Mouse (Mus musculus): Measurements from ENCODE around the gene Scaf4. TPM values are rescaled to one million over a fixed set of nuclear protein-coding genes. Genes with fewer than 3 reads are reported as not detected.

Scaf4 gene
- 31.3 TPM in 2 replicates for polyA plus RNA-seq (2012; rRNA removed)

DNA sequence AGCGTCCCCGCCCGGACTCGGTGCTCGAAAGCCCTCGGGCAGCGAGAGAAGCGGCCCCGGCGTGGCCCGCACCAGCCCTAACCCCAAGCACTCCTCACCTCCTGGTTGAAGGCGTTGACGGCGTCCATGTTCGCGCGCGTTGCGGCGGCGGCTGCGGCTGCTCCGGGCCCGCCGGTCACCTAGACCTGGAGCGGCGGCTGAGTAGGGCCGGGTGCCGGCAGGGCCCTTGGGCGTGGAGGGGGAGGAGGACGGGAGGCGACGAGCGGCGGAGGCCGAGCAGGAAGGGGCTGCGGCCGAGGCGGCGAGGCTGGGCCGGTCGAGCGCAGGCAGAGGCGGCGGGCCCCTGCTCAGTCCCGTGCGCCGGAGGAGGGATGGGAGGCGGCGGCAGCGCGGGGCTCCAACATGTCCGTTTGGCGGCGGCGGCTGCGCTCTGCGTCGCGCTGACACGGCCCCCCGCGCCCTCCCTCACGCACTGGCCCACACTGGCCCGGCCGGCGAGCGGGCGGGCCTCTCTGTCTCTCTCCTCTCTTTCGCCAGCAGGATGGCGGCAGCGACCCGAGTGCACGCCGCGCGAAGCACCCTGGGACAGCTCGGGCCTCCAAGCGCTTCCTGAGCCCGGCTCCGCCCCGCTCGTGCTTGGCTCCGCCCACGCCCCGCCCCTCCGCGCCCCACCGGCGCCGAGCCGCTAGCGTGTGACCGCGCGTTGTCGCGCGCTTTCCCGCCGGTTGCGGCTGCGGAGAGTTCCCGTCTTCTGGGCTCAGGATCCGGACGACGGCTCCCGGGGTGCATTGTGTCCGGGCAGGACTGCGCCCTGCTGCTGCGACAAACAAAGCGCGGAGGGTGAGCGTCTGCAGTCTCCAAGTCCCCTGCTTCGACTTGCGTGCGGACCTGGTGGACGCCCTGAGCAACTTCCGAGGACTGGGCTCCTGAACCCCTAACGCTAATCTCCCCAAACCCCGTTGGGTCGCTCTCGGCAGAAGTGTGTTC is at the start of gene Scaf4:
Gene Scaf4 (minus strand): TSS at position 599 of the 987 bp plus-strand sequence.
- Histone ChIP-seq H3K4me3 (ENCODE audit: insufficient read depth, low read depth, low read length) (peak within 1 kb of the TSS; percentile 95), H3K4me1 (ENCODE audit: control insufficient read depth, insufficient read depth, low read length) (peaks cover 27% of the 10 kb centered on the region), H3K27ac (ENCODE audit: insufficient read depth, low read depth, low read length) (peak within 1 kb of the TSS; percentile 85), H3K36me3 (ENCODE audit: control insufficient read depth, insufficient read depth, low read length) (no peaks in the 10 kb centered on the region), H3K27me3 (replicated peaks; ENCODE audit: control insufficient read depth, insufficient read depth, low read length) (no peaks in the 10 kb centered on the region)
- under 1% methylated on average over 118 of the region's 123 CpGs for WGBS
- TF ChIP-seq CTCF (conservative IDR thresholded peaks at IDR 0.05; ENCODE audit: insufficient read depth, insufficient read length, low read depth, low read length) (0 out of 2 replicates have a peak, but pooled peaks have one; percentile 15), POLR2A (IDR thresholded peaks at IDR 0.05; ENCODE audit: low read depth, low read length) (peak; percentile 22)
- peak; percentile 97 for DNase-seq

DNA sequence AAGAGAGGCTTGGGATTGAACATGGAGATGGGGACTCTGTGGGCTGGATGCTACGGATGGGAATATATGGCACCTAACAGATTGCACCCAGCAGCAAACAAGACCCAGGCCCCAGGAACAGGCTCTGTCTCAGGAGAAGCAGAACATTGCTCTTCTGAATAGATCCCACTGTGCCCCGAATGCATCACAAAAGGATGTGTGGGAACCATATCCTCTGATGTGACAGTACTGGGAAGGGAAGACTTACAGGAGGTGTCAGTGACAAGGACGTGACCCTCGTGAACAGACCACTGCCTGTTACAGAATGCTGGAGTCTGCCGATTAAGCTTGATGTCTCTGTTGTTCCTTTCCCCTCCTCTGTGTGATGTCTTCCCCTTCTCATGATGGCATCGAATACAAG is 48.2 kb upstream of the Scaf4 start:
- no peak for TF ChIP-seq POLR2A (IDR thresholded peaks at IDR 0.05; ENCODE audit: low read depth, low read length)
- no peak for TF ChIP-seq CTCF (conservative IDR thresholded peaks at IDR 0.05; ENCODE audit: insufficient read depth, insufficient read length, low read depth, low read length)
- Histone ChIP-seq H3K27ac (ENCODE audit: insufficient read depth, low read depth, low read length) (no peak overlapping the region), H3K36me3 (ENCODE audit: control insufficient read depth, insufficient read depth, low read length) (no peaks in the 10 kb centered on the region), H3K27me3 (replicated peaks; ENCODE audit: control insufficient read depth, insufficient read depth, low read length) (no peaks in the 10 kb centered on the region), H3K4me3 (ENCODE audit: insufficient read depth, low read depth, low read length) (no peak overlapping the region), H3K4me1 (ENCODE audit: control insufficient read depth, insufficient read depth, low read length) (no peaks in the 10 kb centered on the region)
- DNase-seq: no peak
- WGBS: 40% methylated on average over 6 of the region's 6 CpGs

DNA sequence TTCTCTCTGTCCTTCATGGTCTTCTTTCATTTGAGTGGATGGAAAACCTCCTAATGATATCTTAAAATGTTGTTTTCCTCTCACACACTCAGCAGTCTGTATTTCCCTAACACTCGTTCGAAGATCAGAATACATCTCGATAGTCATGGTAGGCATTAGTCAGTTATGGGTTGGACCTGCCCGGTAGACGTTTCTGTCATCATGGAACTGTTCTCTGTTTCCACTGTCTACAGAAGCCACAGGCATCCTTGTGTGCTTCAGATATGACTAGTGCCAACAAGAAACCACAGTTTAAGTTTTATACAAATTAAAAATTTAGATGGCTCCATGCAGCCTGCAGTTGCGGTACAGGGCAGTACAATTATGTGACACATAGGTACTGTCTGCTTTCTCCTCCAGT is 46.7 kb upstream of the Scaf4 start:
- H3K27me3 ChIP-seq (replicated peaks; ENCODE audit: control insufficient read depth, insufficient read depth, low read length): no peaks in the 10 kb centered on the region
- no peak overlapping the region for H3K27ac ChIP-seq (ENCODE audit: insufficient read depth, low read depth, low read length)
- H3K36me3 ChIP-seq (ENCODE audit: control insufficient read depth, insufficient read depth, low read length): no peaks in the 10 kb centered on the region
- DNase-seq: no peak
- H3K4me1 ChIP-seq (ENCODE audit: control insufficient read depth, insufficient read depth, low read length): no peaks in the 10 kb centered on the region
- 84% methylated on average over 6 of the region's 6 CpGs for WGBS
- H3K4me3 ChIP-seq (ENCODE audit: insufficient read depth, low read depth, low read length): no peak overlapping the region
- TF ChIP-seq POLR2A (IDR thresholded peaks at IDR 0.05; ENCODE audit: low read depth, low read length) (no peak), CTCF (conservative IDR thresholded peaks at IDR 0.05; ENCODE audit: insufficient read depth, insufficient read length, low read depth, low read length) (no peak)

DNA sequence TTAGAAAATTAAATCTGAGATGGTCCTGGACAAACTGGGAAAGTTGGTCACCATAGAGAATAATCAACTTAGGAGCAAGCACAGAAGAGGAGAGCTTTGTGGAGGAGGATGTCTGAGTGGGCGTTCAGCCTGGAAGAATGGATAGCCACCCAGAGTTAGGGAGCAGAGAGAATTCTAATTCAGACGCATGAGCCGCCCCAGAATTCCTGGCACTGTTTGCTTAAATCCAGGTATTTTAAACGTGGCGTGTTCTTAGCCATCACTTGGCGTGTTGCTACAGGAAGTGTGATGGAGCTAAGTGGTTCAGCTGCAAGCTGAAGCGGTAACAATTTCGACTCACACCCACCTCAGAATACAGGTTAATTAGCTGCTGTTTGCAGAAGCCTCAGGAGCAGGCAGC is 45.2 kb upstream of the Scaf4 start:
- Histone ChIP-seq H3K27ac (ENCODE audit: insufficient read depth, low read depth, low read length) (no peak overlapping the region), H3K36me3 (ENCODE audit: control insufficient read depth, insufficient read depth, low read length) (no peaks in the 10 kb centered on the region), H3K4me3 (ENCODE audit: insufficient read depth, low read depth, low read length) (no peak overlapping the region), H3K27me3 (replicated peaks; ENCODE audit: control insufficient read depth, insufficient read depth, low read length) (no peaks in the 10 kb centered on the region), H3K4me1 (ENCODE audit: control insufficient read depth, insufficient read depth, low read length) (no peaks in the 10 kb centered on the region)
- no peak for DNase-seq
- TF ChIP-seq CTCF (conservative IDR thresholded peaks at IDR 0.05; ENCODE audit: insufficient read depth, insufficient read length, low read depth, low read length) (no peak), POLR2A (IDR thresholded peaks at IDR 0.05; ENCODE audit: low read depth, low read length) (no peak)
- WGBS: 67% methylated on average over 8 of the region's 8 CpGs

DNA sequence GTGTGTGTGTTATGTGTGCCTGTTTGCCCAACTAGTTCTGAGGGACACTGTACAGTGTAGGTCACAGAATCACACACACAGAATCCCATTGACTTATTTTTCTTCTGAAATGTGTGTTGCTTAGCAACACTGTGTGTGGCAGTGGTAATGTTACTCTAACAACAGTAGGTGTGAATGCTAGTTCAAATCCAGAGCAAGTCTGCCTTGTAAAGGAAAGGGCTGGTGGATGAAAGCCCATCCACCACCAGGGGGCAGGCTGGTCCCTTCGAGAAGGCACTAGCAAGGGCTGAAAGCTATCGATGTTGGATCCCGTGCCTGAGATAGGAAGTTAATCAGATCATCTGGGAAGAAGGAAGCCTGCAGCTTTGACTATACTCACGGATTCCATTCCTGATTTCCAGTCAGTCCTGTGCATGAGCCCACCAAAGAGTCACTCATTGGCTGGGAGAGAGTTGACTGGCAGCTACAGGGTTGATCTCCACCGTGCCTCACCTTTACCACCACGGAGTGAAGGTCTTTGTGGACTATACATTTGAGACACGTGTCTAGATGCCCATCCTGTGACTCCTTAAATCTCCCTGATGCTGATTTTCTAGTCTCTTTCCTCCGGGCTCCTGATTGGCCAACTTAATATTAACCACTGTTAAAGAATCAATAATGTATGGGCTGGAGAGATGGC is 38.7 kb upstream of the Scaf4 start:
- Histone ChIP-seq H3K36me3 (ENCODE audit: control insufficient read depth, insufficient read depth, low read length) (no peaks in the 10 kb centered on the region), H3K4me1 (ENCODE audit: control insufficient read depth, insufficient read depth, low read length) (no peaks in the 10 kb centered on the region), H3K4me3 (ENCODE audit: insufficient read depth, low read depth, low read length) (no peak overlapping the region), H3K27me3 (replicated peaks; ENCODE audit: control insufficient read depth, insufficient read depth, low read length) (no peaks in the 10 kb centered on the region), H3K27ac (ENCODE audit: insufficient read depth, low read depth, low read length) (no peak overlapping the region)
- 27% methylated on average over 8 of the region's 8 CpGs for WGBS
- TF ChIP-seq POLR2A (IDR thresholded peaks at IDR 0.05; ENCODE audit: low read depth, low read length) (no peak), CTCF (conservative IDR thresholded peaks at IDR 0.05; ENCODE audit: insufficient read depth, insufficient read length, low read depth, low read length) (peak; percentile 96)
- DNase-seq: peak; percentile 84

DNA sequence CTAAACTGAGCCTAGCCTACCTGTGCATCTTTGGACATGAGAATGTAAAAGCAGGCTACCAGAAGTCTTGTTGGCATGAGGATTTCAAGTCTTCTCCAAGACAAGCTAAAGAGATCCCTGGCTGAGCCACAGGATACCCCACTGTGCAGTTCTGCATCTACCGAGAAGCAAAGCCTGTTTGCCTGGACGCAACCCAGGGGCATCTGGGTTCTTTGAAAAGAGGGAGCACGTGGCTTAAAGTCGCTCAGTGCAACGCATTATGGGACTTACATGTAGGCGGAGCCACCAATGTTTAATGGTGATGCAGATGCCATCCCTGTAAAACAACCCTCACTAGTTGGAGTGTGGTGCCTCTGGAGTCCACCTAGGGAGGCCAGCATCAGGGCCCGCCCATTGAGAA is 35.0 kb upstream of the Scaf4 start:
- Histone ChIP-seq H3K4me3 (ENCODE audit: insufficient read depth, low read depth, low read length) (no peak overlapping the region), H3K36me3 (ENCODE audit: control insufficient read depth, insufficient read depth, low read length) (no peaks in the 10 kb centered on the region), H3K4me1 (ENCODE audit: control insufficient read depth, insufficient read depth, low read length) (no peaks in the 10 kb centered on the region), H3K27ac (ENCODE audit: insufficient read depth, low read depth, low read length) (no peak overlapping the region), H3K27me3 (replicated peaks; ENCODE audit: control insufficient read depth, insufficient read depth, low read length) (no peaks in the 10 kb centered on the region)
- TF ChIP-seq POLR2A (IDR thresholded peaks at IDR 0.05; ENCODE audit: low read depth, low read length) (no peak), CTCF (conservative IDR thresholded peaks at IDR 0.05; ENCODE audit: insufficient read depth, insufficient read length, low read depth, low read length) (no peak)
- WGBS: 79% methylated on average over 7 of the region's 7 CpGs
- no peak for DNase-seq

Data from kidney, adult 2 months (tissue).